Mouse (Mus musculus): Measurements from ENCODE around the gene Ccl17.

DNA sequence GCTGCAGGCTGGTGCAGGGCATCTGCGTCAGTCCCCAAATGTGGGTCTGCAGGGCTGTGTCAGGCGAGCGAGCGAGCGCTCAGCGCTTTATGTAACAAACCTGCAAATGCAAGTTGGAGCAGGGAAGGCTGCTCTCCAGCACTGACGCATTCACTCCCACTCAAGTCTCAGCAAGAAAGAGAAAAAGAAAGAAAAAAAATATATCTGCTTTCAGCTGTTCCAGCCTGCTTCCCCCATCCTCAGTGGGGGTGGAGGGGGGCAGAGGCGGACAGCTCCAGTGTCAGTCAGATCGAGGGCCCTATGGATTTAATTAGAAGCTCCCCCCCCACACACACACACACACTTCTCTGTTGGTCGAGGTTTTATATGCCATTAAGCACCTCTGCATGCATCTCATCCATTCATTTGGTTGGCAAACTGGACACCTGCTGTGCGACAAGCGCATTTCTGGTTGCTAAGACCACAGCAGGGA, 36.5 kb upstream of the Ccl17 start:
- TF ChIP-seq CTCF (IDR thresholded peaks at IDR 0.05; ENCODE audit: extremely low read depth, insufficient read depth, low read length) (no peak), POLR2A (IDR thresholded peaks at IDR 0.05; ENCODE audit: extremely low read depth, insufficient read depth, low read length) (peak; percentile 85; the same call in 1 of the 2 replicates)
